Mouse (Mus musculus) v-Abl transformed pro-B cells (cell line): ENCODE data around the gene Usp8.

Experiments
- in situ Hi-C, 2 experiments: fragments of 400-800 bp; cut with MboI; formaldehyde crosslinking; loops; one replicate each; pipeline ENCODE4 v1.15.1; 2025; ENCODE audit not compliant: unreplicated experiment in 2 of 2

Gene Usp8

GRCm38 (mm10) chr2:126706759-126707437 is at the start of gene Usp8:
TSS of gene Usp8 (plus strand) at chr2:126707328.
- in situ Hi-C loops, result no loop called here

- in situ Hi-C loops, result loop anchor here (5.0 kb wide), 1 partner anchor 66 kb away; no protein-coding TSS in a partner anchor
Measured at GRCm38 (mm10) chr2:126663481-126663880, 43.6 kb upstream of the Usp8 start.

- in situ Hi-C loops, result no loop called here
Measured at GRCm38 (mm10) chr2:126665984-126666383, 41.1 kb upstream of the Usp8 start.

GRCm38 (mm10) chr2:126668621-126669252 is 38.4 kb upstream of the Usp8 start:
- in situ Hi-C loops, result no loop called here

- in situ Hi-C loops, result loop anchor here in 1 of 2 experiments (5.0 kb wide), 1 partner anchor 39 kb away; no protein-coding TSS in a partner anchor
Measured at GRCm38 (mm10) chr2:126673317-126674242, 33.5 kb upstream of the Usp8 start.

GRCm38 (mm10) chr2:126674441-126675168 is 32.5 kb upstream of the Usp8 start:
- in situ Hi-C loops, result loop anchor here in 1 of 2 experiments (5.0 kb wide), 1 partner anchor 38 kb away; no protein-coding TSS in a partner anchor

GRCm38 (mm10) chr2:126675169-126676121 is 31.7 kb upstream of the Usp8 start:
- in situ Hi-C loops, result no loop called here

- in situ Hi-C loops, result no loop called here
Measured at GRCm38 (mm10) chr2:126676122-126676515, 31.0 kb upstream of the Usp8 start, which contains the start of gene Gabpb1. TSS of gene Gabpb1 (minus strand) at chr2:126676337.

GRCm38 (mm10) chr2:126677366-126677765 is 29.8 kb upstream of the Usp8 start:
- in situ Hi-C loops, result no loop called here

- in situ Hi-C loops, result no loop called here
Measured at GRCm38 (mm10) chr2:126682333-126682732, 24.8 kb upstream of the Usp8 start.

- in situ Hi-C loops, result no loop called here
Measured at GRCm38 (mm10) chr2:126682937-126683336, 24.2 kb upstream of the Usp8 start.

- in situ Hi-C loops, result no loop called here
Measured at GRCm38 (mm10) chr2:126691290-126691689, 15.8 kb upstream of the Usp8 start.

- in situ Hi-C loops, result no loop called here
Measured at GRCm38 (mm10) chr2:126695285-126695684, 11.8 kb upstream of the Usp8 start.

- in situ Hi-C loops, result no loop called here
Measured at GRCm38 (mm10) chr2:126707438-126707779, 281 bp downstream of the Usp8 start.

- in situ Hi-C loops, result no loop called here
Measured at GRCm38 (mm10) chr2:126708361-126708760, 1.2 kb downstream of the Usp8 start.

GRCm38 (mm10) chr2:126712526-126712925 is 5.4 kb downstream of the Usp8 start:
- in situ Hi-C loops, result loop anchor here in 1 of 2 experiments (5.0 kb wide), 1 partner anchor 40 kb away; no protein-coding TSS in a partner anchor

GRCm38 (mm10) chr2:126712950-126713349 is 5.8 kb downstream of the Usp8 start:
- in situ Hi-C loops, result loop anchor here in 1 of 2 experiments (5.0 kb wide), 1 partner anchor 41 kb away; no protein-coding TSS in a partner anchor

- in situ Hi-C loops, result loop anchor here (10.0 to 25.0 kb wide), 3 partner anchors 106 to 1908 kb away; partner anchors contain the start of genes Ciao1 (in 1 of the 2) and Tmem127 (in 1 of the 2)
Measured at GRCm38 (mm10) chr2:126729207-126729606, 22.1 kb downstream of the Usp8 start.

- in situ Hi-C loops, result loop anchor here (25.0 kb wide), 2 partner anchors 507 to 1907 kb away; partner anchors contain the start of genes Ciao1 (in 1 of the 2) and Tmem127 (in 1 of the 2)
Measured at GRCm38 (mm10) chr2:126730502-126730901, 23.4 kb downstream of the Usp8 start.
